Mouse (Mus musculus) E14TG2a.4 (cell line): Measurements from ENCODE around the gene Mid1.

ENCODE experiments used
- H3K27me3 ChIP-seq: 2 replicates; pipeline ENCODE4 v1.6.1; 2014; ENCODE audit warnings: low read length, control low read depth; ENCODE audit not compliant: insufficient read depth
- H3K36me3 ChIP-seq: 2 replicates; pipeline ENCODE4 v1.6.1; 2014; ENCODE audit warnings: low read length, control low read depth; ENCODE audit not compliant: insufficient read depth
- H3K4me1 ChIP-seq: replicated peaks from 2 replicates; pipeline ENCODE4 v1.6.1; 2014; ENCODE audit warnings: low read depth, low read length, control low read depth
- H3K4me3 ChIP-seq: replicated peaks from 2 replicates; pipeline ENCODE4 v1.5.1; 2014; ENCODE audit warnings: mild to moderate bottlenecking, low read length
- H3K9me3 ChIP-seq: 2 replicates; pipeline ENCODE4 v1.6.1; 2014; ENCODE audit warnings: low read length, control low read depth
- CTCF ChIP-seq: conservative IDR thresholded peaks from 2 replicates; pipeline ENCODE4 v1.5.1; 2014; ENCODE audit warnings: low read length
- NANOG ChIP-seq: IDR thresholded peaks from 2 replicates; pipeline ENCODE4 v1.6.1; 2014; ENCODE audit warnings: borderline replicate concordance, low read length, mixed read lengths
- POU5F1 ChIP-seq: IDR thresholded peaks from 2 replicates; pipeline ENCODE4 v1.6.1; 2014; ENCODE audit warnings: low read length, borderline replicate concordance

Gene Mid1

GRCm38 (mm10) chrX:169862848-169863247 is 177.8 kb downstream of the Mid1 start:
- Histone ChIP-seq H3K4me3 (no peak overlapping the region), H3K36me3 (no peaks in the 10 kb centered on the region), H3K27me3 (no peaks in the 10 kb centered on the region), H3K9me3 (no peaks in the 10 kb centered on the region), H3K4me1 (no peaks in the 10 kb centered on the region)
- TF ChIP-seq POU5F1 = no peak
- no peak for TF ChIP-seq CTCF
- TF ChIP-seq NANOG = no peak

GRCm38 (mm10) chrX:169863841-169864240 is 178.8 kb downstream of the Mid1 start:
- Histone ChIP-seq H3K4me3 (no peak overlapping the region), H3K4me1 (no peaks in the 10 kb centered on the region)
- TF ChIP-seq NANOG (no peak), POU5F1 (no peak)

GRCm38 (mm10) chrX:169868223-169868622 is 183.2 kb downstream of the Mid1 start:
- Histone ChIP-seq H3K36me3 (no peaks in the 10 kb centered on the region), H3K4me3 (no peak overlapping the region), H3K9me3 (no peaks in the 10 kb centered on the region), H3K4me1 (no peaks in the 10 kb centered on the region), H3K27me3 (no peaks in the 10 kb centered on the region)
- TF ChIP-seq CTCF (no peak), NANOG (no peak), POU5F1 (no peak)

More at GRCm38 (mm10) chrX:169863841-169864240, 178.8 kb downstream of the Mid1 start:
- Histone ChIP-seq H3K36me3 (no peaks in the 10 kb centered on the region), H3K9me3 (no peaks in the 10 kb centered on the region), H3K27me3 (no peaks in the 10 kb centered on the region)

GRCm38 (mm10) chrX:169874475-169874874 is 189.5 kb downstream of the Mid1 start:
- H3K9me3 ChIP-seq = no peaks in the 10 kb centered on the region
- no peaks in the 10 kb centered on the region for H3K36me3 ChIP-seq
- H3K4me1 ChIP-seq = no peaks in the 10 kb centered on the region
- no peak for TF ChIP-seq NANOG
- no peak for TF ChIP-seq CTCF
- TF ChIP-seq POU5F1 = no peak
- no peak overlapping the region for H3K4me3 ChIP-seq
- H3K27me3 ChIP-seq = no peaks in the 10 kb centered on the region

GRCm38 (mm10) chrX:169879481-169880362 is 194.7 kb downstream of the Mid1 start:
- Histone ChIP-seq H3K36me3 (no peaks in the 10 kb centered on the region), H3K4me1 (peaks cover 16% of the 10 kb centered on the region), H3K4me3 (peak overlapping the region; percentile 72), H3K27me3 (peaks cover 3% of the 10 kb centered on the region; the same call in 1 of the 2 replicates), H3K9me3 (no peaks in the 10 kb centered on the region)
- TF ChIP-seq NANOG (no peak), CTCF (no peak), POU5F1 (no peak)

GRCm38 (mm10) chrX:169880363-169880711 is 195.3 kb downstream of the Mid1 start:
- no peak for TF ChIP-seq CTCF
- TF ChIP-seq POU5F1 = no peak
- no peak for TF ChIP-seq NANOG
- Histone ChIP-seq H3K4me3 (peak overlapping the region; percentile 72), H3K9me3 (no peaks in the 10 kb centered on the region), H3K27me3 (peaks cover 3% of the 10 kb centered on the region; the same call in 1 of the 2 replicates), H3K36me3 (no peaks in the 10 kb centered on the region), H3K4me1 (peaks cover 16% of the 10 kb centered on the region)

- no peaks in the 10 kb centered on the region for H3K9me3 ChIP-seq
- H3K27me3 ChIP-seq = peaks cover 3% of the 10 kb centered on the region; the same call in 1 of the 2 replicates
- TF ChIP-seq CTCF (no peak), POU5F1 (no peak), NANOG (no peak)
- no peaks in the 10 kb centered on the region for H3K36me3 ChIP-seq
- H3K4me3 ChIP-seq = peak overlapping the region; percentile 72; the same call in 1 of the 2 replicates
- peaks cover 16% of the 10 kb centered on the region for H3K4me1 ChIP-seq
Measured at GRCm38 (mm10) chrX:169880826-169881225, 195.8 kb downstream of the Mid1 start.

- no peak for TF ChIP-seq CTCF
- no peak for TF ChIP-seq POU5F1
- TF ChIP-seq NANOG = no peak
- Histone ChIP-seq H3K27me3 (peaks cover 3% of the 10 kb centered on the region; the same call in 1 of the 2 replicates), H3K4me1 (peaks cover 16% of the 10 kb centered on the region), H3K9me3 (no peaks in the 10 kb centered on the region), H3K4me3 (no peak overlapping the region), H3K36me3 (no peaks in the 10 kb centered on the region)
Measured at GRCm38 (mm10) chrX:169881253-169882219, 196.5 kb downstream of the Mid1 start.
